Mouse (Mus musculus) liver, embryonic 11.5 days (tissue): ENCODE measurements around the gene Sugct. TPM values are rescaled to one million over a fixed set of nuclear protein-coding genes. Genes with fewer than 3 reads are reported as not detected.

Experiments used
- ATAC-seq: fragments of 200-750 bp; cut with Nextera tagmentation; replicated peaks from 2 replicates; pipeline ENCODE4 v1.8.0; 2017; ENCODE audit warnings: moderate number of reproducible peaks, mild to moderate bottlenecking, moderate TSS enrichment, moderate library complexity; ENCODE audit not compliant: low FRiP score
- DNase-seq: peaks from one replicate; pipeline ENCODE4 v3.0.0-alpha.2; 2017; ENCODE audit warnings: low spot score
- H3K27ac ChIP-seq: fragments of 300-500 bp; sonication (generic); 2 replicates; pipeline ENCODE4 v1.5.1; 2014; ENCODE audit warnings: mild to moderate bottlenecking, low read depth, low read length, control low read depth
- H3K27me3 ChIP-seq: fragments of 300-500 bp; sonication (generic); replicated peaks from 2 replicates; pipeline ENCODE4 v1.6.1; 2014; ENCODE audit warnings: low read length, mixed read lengths; ENCODE audit not compliant: control insufficient read depth, insufficient read depth
- H3K36me3 ChIP-seq: fragments of 300-500 bp; sonication (generic); 2 replicates; pipeline ENCODE4 v1.6.1; 2014; ENCODE audit warnings: mild to moderate bottlenecking, low read length, moderate library complexity, mixed read lengths; ENCODE audit not compliant: control insufficient read depth, insufficient read depth
- H3K4me1 ChIP-seq: fragments of 300-500 bp; sonication (generic); replicated peaks from 2 replicates; pipeline ENCODE4 v1.6.1; 2014; ENCODE audit warnings: low read length, mixed read lengths; ENCODE audit not compliant: control insufficient read depth, insufficient read depth
- H3K4me2 ChIP-seq: fragments of 300-500 bp; sonication (generic); 2 replicates; pipeline ENCODE4 v1.6.1; 2014; ENCODE audit warnings: mild to moderate bottlenecking, control low read depth, moderate library complexity
- H3K4me3 ChIP-seq: fragments of 300-500 bp; sonication (generic); 2 replicates; pipeline ENCODE4 v1.5.1; 2014; ENCODE audit warnings: low read depth, low read length, control low read depth
- H3K9ac ChIP-seq: fragments of 300-500 bp; sonication (generic); 2 replicates; pipeline ENCODE4 v1.6.1; 2014; ENCODE audit warnings: low read depth, low read length, control low read depth
- H3K9me3 ChIP-seq: fragments of 300-500 bp; sonication (generic); 2 replicates; pipeline ENCODE4 v1.6.1; 2016; ENCODE audit warnings: low read length, inconsistent platforms, mixed read lengths; ENCODE audit not compliant: control insufficient read depth
- WGBS: fragments of 180-500 bp; shearing (Covaris S2); extraction: QIAGEN DNeasy Blood & Tissue Kit; methylation state at CpG from one replicate; pipeline ENCODE4 v1.1.7; 2014; 5-methylcytosine and 5-hydroxymethylcytosine counted together
- polyA plus RNA-seq: library from polyadenylated mRNA; unstranded; fragments of >200 nt; fragmentation: Nextera tagmentation; extraction: Ambion mirVana; gene quantifications from 2 replicates; pipeline ENCODE4 v1.2.1, GENCODE M21; 2014

The Sugct gene
- polyA plus RNA-seq, 1 experiment from 2014 or later = 2.6 TPM

DNA sequence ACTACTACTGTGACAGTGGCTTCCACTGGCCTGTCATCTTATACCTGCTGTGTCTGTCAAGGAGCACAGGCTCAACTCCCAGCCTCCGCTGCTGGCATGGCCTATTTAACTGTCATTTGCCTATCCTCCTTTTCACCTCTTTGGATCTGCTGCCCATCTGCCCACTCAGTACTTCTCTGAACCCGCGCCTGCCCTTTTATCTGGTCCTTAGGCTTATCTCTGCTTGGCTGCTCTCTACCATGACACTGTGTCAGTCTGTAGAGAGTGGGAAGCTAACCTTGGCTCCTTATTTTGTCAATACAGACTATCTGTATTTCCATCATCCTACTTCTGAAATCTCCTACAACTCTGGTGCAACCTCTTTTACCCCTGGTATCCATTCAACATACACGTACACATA, 793.9 kb downstream of the Sugct start:
- H3K27me3 ChIP-seq = no peaks in the 10 kb centered on the region
- no peak for ATAC-seq
- 66% methylated on average over 4 of the region's 4 CpGs for WGBS

DNA sequence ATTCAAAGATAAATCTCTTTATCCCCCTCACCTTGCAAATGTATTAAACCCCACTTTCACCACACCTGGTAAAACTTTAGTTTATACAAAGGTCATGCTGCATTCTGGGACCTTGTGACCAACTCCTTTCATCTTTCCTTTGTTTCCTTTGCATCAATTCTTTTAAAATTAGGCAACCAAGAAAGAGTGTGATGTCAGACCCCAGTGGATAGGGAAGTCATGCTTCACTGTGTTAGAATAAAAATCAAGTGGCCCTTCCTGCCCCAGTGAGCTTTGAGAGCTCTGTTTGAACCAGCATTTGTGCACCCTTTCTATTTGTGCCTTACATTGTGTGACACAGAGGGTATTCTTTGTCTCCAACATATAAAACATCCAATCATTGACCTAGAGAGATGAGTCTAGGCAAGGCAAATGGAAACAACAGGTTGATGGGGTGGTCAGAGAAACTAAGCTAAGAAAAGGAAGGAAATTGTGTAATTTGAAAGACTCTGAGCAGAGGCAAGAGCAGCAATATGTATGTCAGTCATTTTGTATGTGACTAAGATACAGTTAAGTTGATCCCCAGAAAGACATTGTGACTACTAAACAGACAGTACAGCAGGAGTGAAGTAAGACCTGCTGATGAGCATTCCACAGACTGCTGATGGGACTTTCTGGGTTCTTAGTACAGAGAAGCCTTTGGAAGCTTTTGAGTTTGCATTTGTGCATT, 797.1 kb downstream of the Sugct start:
- no peaks in the 10 kb centered on the region for H3K4me1 ChIP-seq
- no peaks in the 10 kb centered on the region for H3K36me3 ChIP-seq
- no peaks in the 10 kb centered on the region for H3K9me3 ChIP-seq
- no peak overlapping the region for H3K4me3 ChIP-seq
- no peaks in the 10 kb centered on the region for H3K27me3 ChIP-seq
- ATAC-seq (no peak), DNase-seq (no peak)
- H3K27ac ChIP-seq = no peak overlapping the region
- no peak overlapping the region for H3K4me2 ChIP-seq
- H3K9ac ChIP-seq = no peak overlapping the region

More for the DNA sequence above, 793.9 kb downstream of the Sugct start:
- Histone ChIP-seq H3K36me3 (no peaks in the 10 kb centered on the region), H3K9me3 (no peaks in the 10 kb centered on the region), H3K4me3 (no peak overlapping the region), H3K4me2 (no peak overlapping the region), H3K4me1 (no peaks in the 10 kb centered on the region), H3K27ac (no peak overlapping the region), H3K9ac (no peak overlapping the region)
- DNase-seq = no peak

DNA sequence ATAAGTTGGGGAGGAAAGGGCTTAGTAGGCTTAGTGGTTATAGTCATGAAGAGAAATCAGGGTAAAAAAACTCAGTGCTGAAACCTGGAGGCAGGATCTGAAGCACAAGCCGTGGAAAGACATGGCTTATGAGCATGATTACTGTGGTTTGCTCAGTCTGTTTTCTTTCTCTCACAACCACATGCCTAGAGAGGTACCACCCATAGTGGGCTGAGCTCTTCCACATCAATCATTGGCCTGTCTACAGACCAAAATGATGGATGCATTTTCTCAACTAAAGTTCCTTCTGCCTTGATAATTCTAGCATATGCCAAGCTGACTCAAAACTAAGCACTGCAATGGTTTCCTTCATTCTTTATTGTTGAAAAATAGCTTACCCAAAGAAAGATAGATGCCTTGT, 817.3 kb downstream of the Sugct start:
- H3K27ac ChIP-seq = no peak overlapping the region
- no peaks in the 10 kb centered on the region for H3K9me3 ChIP-seq
- no peaks in the 10 kb centered on the region for H3K4me1 ChIP-seq
- H3K4me2 ChIP-seq = no peak overlapping the region
- no peak overlapping the region for H3K9ac ChIP-seq
- ATAC-seq = no peak
- no peaks in the 10 kb centered on the region for H3K27me3 ChIP-seq
- no peaks in the 10 kb centered on the region for H3K36me3 ChIP-seq
- no peak for DNase-seq
- whole genome bisulfite sequencing = 63% methylated on average over 1 of the region's 1 CpGs
- H3K4me3 ChIP-seq = no peak overlapping the region

DNA sequence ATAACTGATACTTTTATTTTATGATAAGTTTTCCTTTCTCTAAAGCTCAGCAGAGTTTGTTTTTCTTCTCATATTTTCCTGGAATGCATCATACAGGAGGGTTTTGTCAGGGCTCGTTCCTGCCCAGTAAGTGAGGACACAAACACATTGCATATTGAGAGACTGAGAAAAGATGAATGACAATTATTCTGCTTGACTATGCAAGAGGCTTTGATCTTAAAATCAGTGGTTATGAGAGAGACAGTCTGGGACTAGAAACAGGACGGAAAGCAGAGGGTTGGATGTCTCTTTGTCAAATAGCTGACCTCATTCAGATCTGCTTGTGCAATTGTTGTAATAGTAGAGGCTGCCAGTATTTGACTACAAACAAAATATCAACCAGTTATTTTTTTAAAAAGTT, 835.4 kb downstream of the Sugct start:
- no peaks in the 10 kb centered on the region for H3K36me3 ChIP-seq
- no peak for DNase-seq
- ATAC-seq = no peak
- no peak overlapping the region for H3K9ac ChIP-seq
- H3K27ac ChIP-seq = no peak overlapping the region
- no peak overlapping the region for H3K4me2 ChIP-seq
- no peaks in the 10 kb centered on the region for H3K27me3 ChIP-seq
- H3K9me3 ChIP-seq = no peaks in the 10 kb centered on the region
- no peak overlapping the region for H3K4me3 ChIP-seq
- no peaks in the 10 kb centered on the region for H3K4me1 ChIP-seq
- WGBS = 70% methylated on average over 2 of the region's 2 CpGs

DNA sequence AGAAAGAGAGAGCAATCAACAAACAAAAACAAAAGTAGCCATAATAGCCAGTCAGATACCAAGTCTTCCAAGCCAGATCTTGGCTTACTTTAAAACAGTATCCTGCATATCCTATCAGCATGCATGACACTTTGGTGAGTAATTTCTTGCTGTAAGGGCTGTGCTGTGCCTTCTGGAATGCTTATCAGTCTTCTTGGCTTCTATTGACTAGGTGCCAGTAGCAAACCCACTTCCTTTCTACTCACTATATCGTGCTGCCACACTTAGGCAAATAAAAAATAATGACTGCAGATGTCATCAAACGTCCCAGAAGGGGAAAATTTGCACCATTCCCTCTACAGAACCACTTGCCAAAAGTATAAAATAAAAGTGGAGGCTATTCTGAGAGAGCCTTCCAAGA, 848.1 kb downstream of the Sugct start:
- Histone ChIP-seq H3K4me2 (no peak overlapping the region), H3K27ac (no peak overlapping the region), H3K36me3 (no peaks in the 10 kb centered on the region), H3K9ac (no peak overlapping the region), H3K9me3 (no peaks in the 10 kb centered on the region), H3K27me3 (no peaks in the 10 kb centered on the region), H3K4me1 (no peaks in the 10 kb centered on the region), H3K4me3 (no peak overlapping the region)
- no peak for DNase-seq
- WGBS = 30% methylated on average over 2 of the region's 2 CpGs
- ATAC-seq = no peak

DNA sequence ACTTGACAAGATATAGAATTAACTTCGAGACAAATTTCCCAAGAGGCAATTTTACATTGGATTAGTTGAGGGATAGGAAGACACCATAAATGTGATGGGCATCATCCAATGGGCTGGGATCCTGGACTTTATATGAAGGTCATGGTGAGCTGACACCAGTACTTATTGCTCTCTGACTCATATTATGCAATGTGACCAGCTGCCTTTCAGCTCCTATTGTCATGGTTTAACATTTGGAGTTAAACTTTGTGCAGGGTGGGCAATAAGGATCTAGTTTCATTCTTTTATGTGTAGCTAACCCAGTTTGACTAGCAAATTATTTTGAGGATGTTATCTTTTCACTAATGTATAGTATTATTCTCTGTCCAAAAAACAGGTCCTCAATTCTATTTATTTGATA, 854.4 kb downstream of the Sugct start:
- Histone ChIP-seq H3K27me3 (no peaks in the 10 kb centered on the region), H3K4me1 (no peaks in the 10 kb centered on the region), H3K4me2 (no peak overlapping the region), H3K27ac (no peak overlapping the region), H3K36me3 (no peaks in the 10 kb centered on the region), H3K9me3 (no peaks in the 10 kb centered on the region), H3K9ac (no peak overlapping the region), H3K4me3 (no peak overlapping the region)
- no peak for ATAC-seq
- DNase-seq = no peak
- 83% methylated on average over 1 of the region's 1 CpGs for WGBS

DNA sequence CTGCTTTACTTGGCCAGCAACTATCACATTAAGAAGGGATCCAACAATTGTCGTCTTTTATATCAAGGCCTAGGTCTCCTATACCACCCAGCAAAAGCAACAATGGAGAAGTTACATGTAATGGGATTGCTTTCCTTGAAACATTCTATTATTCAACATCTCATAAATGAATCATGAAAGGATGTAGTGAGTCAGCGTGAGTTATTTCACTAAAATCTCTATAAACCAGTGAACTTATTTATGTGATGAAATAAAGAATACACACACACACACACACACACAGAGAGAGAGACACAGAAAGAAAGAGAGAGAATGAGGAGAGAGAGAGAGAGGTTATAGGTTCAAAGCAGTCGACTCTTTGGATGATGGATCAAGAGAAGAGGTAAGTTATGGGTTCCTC, 856.9 kb downstream of the Sugct start:
- ATAC-seq = no peak
- no peak overlapping the region for H3K4me3 ChIP-seq
- H3K27ac ChIP-seq = no peak overlapping the region
- H3K9me3 ChIP-seq = no peaks in the 10 kb centered on the region
- H3K36me3 ChIP-seq = no peaks in the 10 kb centered on the region
- H3K4me2 ChIP-seq = no peak overlapping the region
- no peak overlapping the region for H3K9ac ChIP-seq
- no peaks in the 10 kb centered on the region for H3K27me3 ChIP-seq
- DNase-seq = no peak
- WGBS = 81% methylated on average over 3 of the region's 3 CpGs
- no peaks in the 10 kb centered on the region for H3K4me1 ChIP-seq

DNA sequence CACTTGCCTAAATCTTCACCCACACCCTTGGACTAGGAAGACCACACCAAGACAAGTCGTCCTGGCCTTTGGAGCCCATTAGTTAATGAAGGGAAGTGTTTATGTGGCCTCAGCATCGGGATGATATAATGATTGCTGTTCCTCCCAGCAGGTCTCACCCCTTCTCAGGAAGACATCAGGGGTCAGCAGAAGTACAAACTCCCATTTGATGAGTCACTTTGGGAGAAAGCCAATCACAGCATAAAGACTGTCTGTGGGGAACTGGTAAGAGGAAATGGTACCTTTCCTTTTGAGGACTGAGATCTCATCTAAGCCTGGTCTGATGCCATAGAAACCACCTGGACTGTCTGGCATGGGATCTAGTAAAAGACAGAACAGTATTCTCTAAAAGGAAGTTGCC, 860.2 kb downstream of the Sugct start:
- Histone ChIP-seq H3K27ac (no peak overlapping the region), H3K27me3 (no peaks in the 10 kb centered on the region), H3K4me2 (no peak overlapping the region), H3K4me3 (no peak overlapping the region), H3K9me3 (no peaks in the 10 kb centered on the region), H3K36me3 (no peaks in the 10 kb centered on the region), H3K9ac (no peak overlapping the region), H3K4me1 (no peaks in the 10 kb centered on the region)
- DNase-seq (no peak), ATAC-seq (no peak)
- 64% methylated on average over 2 of the region's 2 CpGs for WGBS

DNA sequence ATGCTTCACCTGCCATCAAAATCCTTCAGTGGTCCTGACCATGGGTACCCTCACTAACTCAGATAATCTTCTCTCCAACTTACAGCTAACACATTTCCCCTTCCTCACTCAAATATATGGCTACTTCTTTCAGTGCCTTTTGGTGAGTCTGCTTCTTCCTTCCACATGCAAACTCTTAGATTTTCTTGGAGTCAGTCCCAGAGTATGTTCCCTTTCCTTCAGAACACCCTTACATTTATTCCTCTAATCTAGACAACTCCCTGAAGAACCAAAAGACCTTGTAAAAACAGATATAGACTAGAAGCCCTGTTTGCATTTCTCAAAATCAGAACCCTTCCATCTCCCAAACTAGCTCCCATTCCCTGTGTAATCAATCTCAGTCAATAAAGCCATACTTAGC, 862.3 kb downstream of the Sugct start:
- no peak for ATAC-seq
- no peak overlapping the region for H3K4me3 ChIP-seq

More for the DNA sequence above, 862.3 kb downstream of the Sugct start:
- Histone ChIP-seq H3K27ac (no peak overlapping the region), H3K9me3 (no peaks in the 10 kb centered on the region), H3K9ac (no peak overlapping the region), H3K27me3 (no peaks in the 10 kb centered on the region), H3K4me2 (no peak overlapping the region), H3K36me3 (no peaks in the 10 kb centered on the region), H3K4me1 (no peaks in the 10 kb centered on the region)
- no peak for DNase-seq
